Mouse (Mus musculus): ENCODE data around the gene Aspdh.

DNA sequence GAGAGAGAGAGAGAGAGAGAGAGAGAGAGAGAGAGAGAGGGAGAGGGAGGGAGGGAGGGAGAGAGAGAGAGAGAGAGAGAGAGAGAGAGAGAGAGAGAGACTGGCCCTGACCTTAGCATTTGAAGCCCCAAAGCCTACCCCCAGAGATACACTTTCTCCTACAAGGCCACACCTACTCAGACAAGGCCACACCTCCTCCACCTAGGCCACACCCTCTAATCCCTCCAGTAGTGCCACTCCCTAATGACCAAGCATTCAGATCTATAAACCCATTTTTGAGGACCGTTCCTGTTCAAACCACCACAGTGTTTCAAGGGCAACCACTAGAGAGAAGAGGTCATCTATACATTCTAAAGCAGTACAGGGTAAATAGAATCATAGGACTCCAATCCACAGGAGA lies 8.9 kb upstream of the Aspdh start:
- TF ChIP-seq CTCF (IDR thresholded peaks at IDR 0.05; ENCODE audit: low read depth, low read length) (no peak), POLR2A (IDR thresholded peaks at IDR 0.05; ENCODE audit: borderline replicate concordance, low read depth, low read length) (no peak)
